Mouse (Mus musculus): Measurements from ENCODE around the gene Renbp. TPM values are rescaled to one million over a fixed set of nuclear protein-coding genes. Genes with fewer than 3 reads are reported as not detected.

Gene Renbp
- polyA plus RNA-seq, 1 experiment, result 17.9 TPM

DNA sequence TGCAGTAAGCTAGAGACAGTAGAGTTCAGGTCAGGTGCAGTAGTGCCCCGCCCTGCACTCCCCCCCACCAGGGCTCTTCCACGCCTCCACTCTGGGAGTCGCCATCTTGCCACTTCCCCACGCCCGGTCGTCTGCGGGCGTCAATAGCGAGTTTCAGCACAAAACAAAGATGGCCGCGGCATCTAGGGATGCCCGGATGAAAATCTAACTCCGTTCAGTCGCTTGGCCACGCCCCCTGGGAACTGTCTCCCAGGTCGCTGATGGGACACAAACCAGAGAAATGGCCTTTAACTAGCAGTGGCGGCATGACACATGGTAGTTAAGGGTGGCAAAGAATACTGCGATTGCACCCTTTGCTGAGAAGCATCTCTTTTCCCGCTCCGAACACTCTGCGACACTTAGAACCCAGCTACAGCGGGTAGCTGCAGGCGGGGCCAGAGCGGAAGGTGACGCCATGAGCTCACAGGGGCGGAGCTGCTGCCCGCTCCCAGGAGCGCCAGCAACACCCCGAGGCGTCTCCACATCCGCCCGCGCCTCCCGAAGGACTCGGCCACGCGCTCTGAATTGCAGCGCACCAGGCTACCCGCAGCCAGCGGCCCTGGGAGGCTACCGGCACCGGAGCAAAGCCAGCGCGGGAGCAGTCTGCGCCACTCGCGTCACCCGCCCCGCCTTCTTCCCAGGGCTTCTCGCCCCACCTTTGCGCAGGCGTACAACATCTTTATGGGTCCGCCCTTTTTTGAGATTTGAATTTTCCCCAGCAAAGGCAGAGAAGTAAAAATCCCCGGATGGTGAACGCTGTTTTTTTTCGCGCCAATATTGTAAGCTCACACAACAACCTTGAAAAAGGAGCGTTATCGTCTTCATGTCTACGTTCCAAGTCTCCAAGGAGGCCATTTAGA, 36.8 kb upstream of the Renbp start:
- Histone ChIP-seq H3K4me3 (ENCODE audit: extremely low read depth, insufficient read depth, insufficient read length) (peak overlapping the region; percentile 99), H3K27me3 (ENCODE audit: control insufficient read depth, insufficient read depth, low read length) (no peaks in the 10 kb centered on the region), H3K27ac (ENCODE audit: insufficient read depth, low read length) (peak overlapping the region; percentile 100), H3K4me1 (ENCODE audit: control insufficient read depth, insufficient read depth, insufficient read length) (peaks cover 3% of the 10 kb centered on the region; the same call in 1 of the 2 replicates), H3K36me3 (ENCODE audit: control insufficient read depth, insufficient read depth, low read length) (no peaks in the 10 kb centered on the region)
- peak; percentile 80 to 84 for DNase-seq (ENCODE audit: low read depth in 1 of 2, low spot score in 2 of 2)
- no peak for TF ChIP-seq CTCF (IDR thresholded peaks at IDR 0.05; ENCODE audit: extremely low read depth, insufficient read depth, insufficient read length, insufficient replicate concordance)
- peak; percentile 32; the same call in 1 of the 2 replicates for TF ChIP-seq POLR2A (IDR thresholded peaks at IDR 0.05; ENCODE audit: low read depth, low read length)
- 25% methylated on average over 59 of the region's 60 CpGs for WGBS

DNA sequence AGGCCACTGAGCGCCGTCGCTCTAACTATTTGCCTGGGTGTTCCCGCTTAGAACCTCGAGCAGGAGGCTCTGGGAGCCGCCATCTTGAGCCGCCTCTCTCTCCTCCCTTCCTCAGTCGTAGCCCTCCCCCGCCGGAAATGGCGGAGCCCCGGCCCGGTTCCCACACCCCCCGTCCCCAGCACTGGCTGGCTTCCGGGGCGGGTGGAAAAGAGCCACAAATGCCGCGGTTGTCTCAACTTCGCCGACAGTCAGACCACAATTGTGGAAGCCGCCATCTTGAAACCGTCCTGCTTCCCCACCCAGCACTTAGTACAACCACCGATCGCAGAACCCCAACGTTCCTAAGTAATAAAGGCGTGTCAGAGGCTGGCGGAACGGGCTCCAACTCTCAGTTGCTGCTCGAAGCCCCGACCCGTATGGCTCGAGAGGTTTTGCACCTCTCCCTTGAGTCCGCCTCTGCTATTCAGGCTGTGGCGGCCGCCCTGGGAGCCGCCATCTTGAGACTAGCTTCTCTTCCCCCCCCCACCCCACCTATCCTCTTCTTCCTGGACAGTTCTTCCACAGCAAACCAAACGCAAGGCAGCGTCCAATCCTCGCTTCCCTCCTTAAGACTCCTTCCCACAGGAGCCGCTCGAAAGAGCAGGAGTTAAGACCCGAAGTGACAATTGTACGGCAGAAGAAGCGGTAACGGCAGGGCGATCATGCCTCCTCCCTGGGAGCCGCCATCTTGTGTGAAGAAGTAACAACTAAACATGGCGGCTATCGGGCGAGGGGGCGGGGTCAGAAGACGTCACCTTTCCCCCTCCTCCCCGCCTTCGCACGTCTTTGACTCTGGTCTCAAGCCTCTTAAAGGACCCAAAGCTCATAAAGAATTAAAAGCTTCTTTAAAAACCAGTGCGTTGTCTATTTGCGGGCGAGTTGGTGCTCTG, 35.9 kb upstream of the Renbp start, which contains the start of gene Hcfc1:
Gene Hcfc1, minus strand, starts transcription at position 110 of the 929 bp plus-strand sequence.
- Histone ChIP-seq H3K27ac (ENCODE audit: insufficient read depth, low read length) (peak within 1 kb of the TSS; percentile 100), H3K36me3 (ENCODE audit: control insufficient read depth, insufficient read depth, low read length) (no peaks in the 10 kb centered on the region), H3K4me3 (ENCODE audit: extremely low read depth, insufficient read depth, insufficient read length) (peak within 1 kb of the TSS; percentile 99), H3K27me3 (ENCODE audit: control insufficient read depth, insufficient read depth, low read length) (no peaks in the 10 kb centered on the region), H3K4me1 (ENCODE audit: control insufficient read depth, insufficient read depth, insufficient read length) (peaks cover 3% of the 10 kb centered on the region; the same call in 1 of the 2 replicates)
- 21% methylated on average over 58 of the region's 58 CpGs for WGBS
- peak; percentile 80 to 84 for DNase-seq (ENCODE audit: low read depth in 1 of 2, low spot score in 2 of 2)
- TF ChIP-seq POLR2A (IDR thresholded peaks at IDR 0.05; ENCODE audit: low read depth, low read length) (peak; percentile 25), CTCF (IDR thresholded peaks at IDR 0.05; ENCODE audit: extremely low read depth, insufficient read depth, insufficient read length, insufficient replicate concordance) (no peak)

DNA sequence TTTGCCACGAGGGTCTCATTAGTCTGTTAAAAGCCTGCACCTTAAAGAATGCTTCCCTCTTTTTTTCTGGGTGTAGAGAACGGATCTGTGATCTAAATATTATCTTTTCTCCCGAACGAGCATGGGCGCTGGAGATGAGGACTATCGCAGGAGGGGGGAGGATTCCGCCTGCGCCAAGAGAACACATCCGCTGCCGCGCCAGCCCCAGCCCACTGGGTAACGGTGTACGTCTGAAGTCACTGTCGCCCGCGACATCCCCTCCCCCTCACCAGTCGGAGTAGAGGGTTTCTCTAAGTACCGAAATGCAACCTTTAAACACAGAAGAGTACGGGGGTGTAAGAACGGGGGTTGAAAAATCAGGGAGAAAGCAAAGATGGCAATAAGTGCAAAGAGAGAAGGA, 34.7 kb upstream of the Renbp start:
- WGBS, result 27% methylated on average over 20 of the region's 20 CpGs
- Histone ChIP-seq H3K36me3 (ENCODE audit: control insufficient read depth, insufficient read depth, low read length) (no peaks in the 10 kb centered on the region; the same call in 1 of the 2 replicates), H3K27me3 (ENCODE audit: control insufficient read depth, insufficient read depth, low read length) (no peaks in the 10 kb centered on the region), H3K4me3 (ENCODE audit: extremely low read depth, insufficient read depth, insufficient read length) (peak overlapping the region; percentile 99), H3K4me1 (ENCODE audit: control insufficient read depth, insufficient read depth, insufficient read length) (peaks cover 3% of the 10 kb centered on the region; the same call in 1 of the 2 replicates), H3K27ac (ENCODE audit: insufficient read depth, low read length) (peak overlapping the region; percentile 100)
- peak in 1 of 2 experiments; percentile 54 for DNase-seq (ENCODE audit: low read depth in 1 of 2, low spot score in 2 of 2)
- TF ChIP-seq POLR2A (IDR thresholded peaks at IDR 0.05; ENCODE audit: low read depth, low read length), result no peak
- no peak for TF ChIP-seq CTCF (IDR thresholded peaks at IDR 0.05; ENCODE audit: extremely low read depth, insufficient read depth, insufficient read length, insufficient replicate concordance)

DNA sequence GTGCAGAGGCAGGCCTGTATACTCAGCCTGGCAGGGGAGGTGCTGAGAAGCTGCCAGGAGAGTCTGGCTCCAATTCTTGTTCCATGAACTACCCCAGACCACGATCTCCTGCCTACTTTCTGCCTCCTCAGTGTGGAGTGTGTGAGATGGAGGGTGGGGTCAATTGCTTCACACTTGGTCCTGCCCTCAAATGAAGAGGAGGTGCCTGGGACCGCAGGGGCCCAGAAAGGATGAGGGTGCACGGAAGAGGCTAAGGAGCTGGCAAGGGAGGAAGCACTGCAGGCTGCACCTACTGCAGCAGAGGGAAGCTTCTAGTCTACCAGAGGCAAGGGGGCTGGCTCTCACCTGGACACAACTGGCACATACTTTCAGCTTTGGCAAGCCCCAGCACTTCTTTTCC, 33.7 kb upstream of the Renbp start:
- Histone ChIP-seq H3K4me3 (ENCODE audit: extremely low read depth, insufficient read depth, insufficient read length) (peak overlapping the region; percentile 99; the same call in 1 of the 2 replicates), H3K27me3 (ENCODE audit: control insufficient read depth, insufficient read depth, low read length) (no peaks in the 10 kb centered on the region), H3K27ac (ENCODE audit: insufficient read depth, low read length) (peak overlapping the region; percentile 62; the same call in 1 of the 2 replicates), H3K36me3 (ENCODE audit: control insufficient read depth, insufficient read depth, low read length) (no peaks in the 10 kb centered on the region; the same call in 1 of the 2 replicates), H3K4me1 (ENCODE audit: control insufficient read depth, insufficient read depth, insufficient read length) (peaks cover 3% of the 10 kb centered on the region; the same call in 1 of the 2 replicates)
- DNase-seq (ENCODE audit: low read depth in 1 of 2, low spot score in 2 of 2), result no peak
- 37% methylated on average over 3 of the region's 3 CpGs for WGBS
- no peak for TF ChIP-seq CTCF (IDR thresholded peaks at IDR 0.05; ENCODE audit: extremely low read depth, insufficient read depth, insufficient read length, insufficient replicate concordance)
- no peak for TF ChIP-seq POLR2A (IDR thresholded peaks at IDR 0.05; ENCODE audit: low read depth, low read length)

DNA sequence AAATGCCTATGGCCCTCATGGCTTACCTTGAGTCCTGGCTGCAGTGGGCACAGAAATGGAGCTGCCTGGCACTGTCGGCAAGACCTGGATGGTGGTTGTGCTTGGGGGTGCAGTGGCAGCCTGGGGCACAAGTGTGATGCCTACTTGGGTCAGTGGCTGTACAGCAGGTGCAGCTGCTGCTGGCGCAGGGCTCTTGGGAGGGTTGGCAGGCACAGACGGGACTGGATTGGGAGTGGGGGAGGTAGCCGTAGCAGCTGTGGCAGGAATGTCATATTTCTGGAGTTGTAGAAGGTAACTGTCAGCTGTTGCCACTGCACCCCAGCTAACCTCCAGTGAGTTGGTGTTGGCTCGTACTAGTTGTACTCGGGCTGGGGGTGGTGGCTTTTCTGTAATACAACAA, 24.3 kb upstream of the Renbp start:
- TF ChIP-seq CTCF (IDR thresholded peaks at IDR 0.05; ENCODE audit: extremely low read depth, insufficient read depth, insufficient read length, insufficient replicate concordance) (no peak), POLR2A (IDR thresholded peaks at IDR 0.05; ENCODE audit: low read depth, low read length) (no peak)
- Histone ChIP-seq H3K27me3 (ENCODE audit: control insufficient read depth, insufficient read depth, low read length) (no peaks in the 10 kb centered on the region), H3K4me1 (ENCODE audit: control insufficient read depth, insufficient read depth, insufficient read length) (no peaks in the 10 kb centered on the region), H3K36me3 (ENCODE audit: control insufficient read depth, insufficient read depth, low read length) (peaks cover 62% of the 10 kb centered on the region), H3K4me3 (ENCODE audit: extremely low read depth, insufficient read depth, insufficient read length) (no peak overlapping the region), H3K27ac (ENCODE audit: insufficient read depth, low read length) (no peak overlapping the region)
- 89% methylated on average over 6 of the region's 6 CpGs for WGBS
- DNase-seq (ENCODE audit: low read depth in 1 of 2, low spot score in 2 of 2), result no peak

DNA sequence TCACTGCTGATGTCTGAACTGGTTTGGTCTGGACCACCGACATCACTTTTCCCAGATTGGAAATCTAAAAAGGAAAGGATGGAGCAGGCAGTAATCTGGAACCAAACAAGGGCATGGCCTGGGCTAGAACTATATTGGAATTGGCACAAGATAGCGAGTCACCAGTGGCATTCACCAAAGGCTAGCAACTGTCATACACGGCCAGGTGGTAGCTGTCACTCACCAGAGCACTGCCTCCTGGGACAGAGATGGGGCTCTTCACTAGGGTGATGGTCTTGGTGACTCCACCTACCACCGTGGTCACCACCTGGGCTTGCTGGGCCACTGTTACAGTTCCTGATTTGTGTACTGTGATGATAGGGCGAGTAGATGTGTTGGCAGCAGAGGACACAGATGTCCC, 22.0 kb upstream of the Renbp start:
- H3K4me1 ChIP-seq (ENCODE audit: control insufficient read depth, insufficient read depth, insufficient read length), result no peaks in the 10 kb centered on the region
- H3K36me3 ChIP-seq (ENCODE audit: control insufficient read depth, insufficient read depth, low read length), result peaks cover 63% of the 10 kb centered on the region
- TF ChIP-seq POLR2A (IDR thresholded peaks at IDR 0.05; ENCODE audit: low read depth, low read length) (no peak), CTCF (IDR thresholded peaks at IDR 0.05; ENCODE audit: extremely low read depth, insufficient read depth, insufficient read length, insufficient replicate concordance) (no peak)
- H3K27me3 ChIP-seq (ENCODE audit: control insufficient read depth, insufficient read depth, low read length), result no peaks in the 10 kb centered on the region
- H3K27ac ChIP-seq (ENCODE audit: insufficient read depth, low read length), result no peak overlapping the region
- no peak for DNase-seq (ENCODE audit: low read depth in 1 of 2, low spot score in 2 of 2)
- H3K4me3 ChIP-seq (ENCODE audit: extremely low read depth, insufficient read depth, insufficient read length), result no peak overlapping the region
- WGBS, result 87% methylated on average over 5 of the region's 5 CpGs

All from spleen, adult 2 months (tissue).